Mouse (Mus musculus): ENCODE data around the gene Cep63. TPM values are rescaled to one million over a fixed set of nuclear protein-coding genes. Genes with fewer than 3 reads are reported as not detected.

Cep63 gene
- total RNA-seq (2014; fragmentation: Nextera tagmentation) (35.8 and 36.3 TPM in 2 replicates), total RNA-seq (2017) (43.3 TPM in 2 replicates)

- ATAC-seq (replicated peaks; ENCODE audit: poor library complexity, severe bottlenecking) = peak; percentile 80
Measured at GRCm38 (mm10) chr9:102625983-102626838, at the start of gene Cep63, which contains the start of gene Anapc13. Gene Cep63 (minus strand): TSS chr9:102626534. Gene Anapc13 (plus strand): TSS chr9:102626296.

GRCm38 (mm10) chr9:102675922-102676321 lies 49.6 kb upstream of the Cep63 start:
- no peak for ATAC-seq (replicated peaks; ENCODE audit: poor library complexity, severe bottlenecking)

- ATAC-seq (replicated peaks; ENCODE audit: poor library complexity, severe bottlenecking) = no peak
Measured at GRCm38 (mm10) chr9:102673381-102673780, 47.0 kb upstream of the Cep63 start.

- no peak for ATAC-seq (replicated peaks; ENCODE audit: poor library complexity, severe bottlenecking)
Measured at GRCm38 (mm10) chr9:102668906-102669305, 42.6 kb upstream of the Cep63 start.

- no peak for ATAC-seq (replicated peaks; ENCODE audit: poor library complexity, severe bottlenecking)
Measured at GRCm38 (mm10) chr9:102668115-102668514, 41.8 kb upstream of the Cep63 start.

GRCm38 (mm10) chr9:102656355-102657095 lies 30.2 kb upstream of the Cep63 start:
- no peak for ATAC-seq (replicated peaks; ENCODE audit: poor library complexity, severe bottlenecking)

GRCm38 (mm10) chr9:102651199-102651720 lies 24.9 kb upstream of the Cep63 start:
- no peak for ATAC-seq (replicated peaks; ENCODE audit: poor library complexity, severe bottlenecking)

GRCm38 (mm10) chr9:102650637-102651036 lies 24.3 kb upstream of the Cep63 start:
- ATAC-seq (replicated peaks; ENCODE audit: poor library complexity, severe bottlenecking) = no peak

- no peak for ATAC-seq (replicated peaks; ENCODE audit: poor library complexity, severe bottlenecking)
Measured at GRCm38 (mm10) chr9:102649917-102650527, 23.7 kb upstream of the Cep63 start.

GRCm38 (mm10) chr9:102647010-102647409 lies 20.7 kb upstream of the Cep63 start:
- no peak for ATAC-seq (replicated peaks; ENCODE audit: poor library complexity, severe bottlenecking)

- no peak for ATAC-seq (replicated peaks; ENCODE audit: poor library complexity, severe bottlenecking)
Measured at GRCm38 (mm10) chr9:102645119-102645695, 18.9 kb upstream of the Cep63 start.

- no peak for ATAC-seq (replicated peaks; ENCODE audit: poor library complexity, severe bottlenecking)
Measured at GRCm38 (mm10) chr9:102643486-102644101, 17.3 kb upstream of the Cep63 start.

- ATAC-seq (replicated peaks; ENCODE audit: poor library complexity, severe bottlenecking) = no peak; the same call in 1 of the 2 replicates
Measured at GRCm38 (mm10) chr9:102643071-102643485, 16.7 kb upstream of the Cep63 start.

GRCm38 (mm10) chr9:102641531-102641930 lies 15.2 kb upstream of the Cep63 start:
- ATAC-seq (replicated peaks; ENCODE audit: poor library complexity, severe bottlenecking) = no peak

GRCm38 (mm10) chr9:102639510-102639909 lies 13.2 kb upstream of the Cep63 start:
- no peak for ATAC-seq (replicated peaks; ENCODE audit: poor library complexity, severe bottlenecking)

- ATAC-seq (replicated peaks; ENCODE audit: poor library complexity, severe bottlenecking) = no peak
Measured at GRCm38 (mm10) chr9:102638963-102639362, 12.6 kb upstream of the Cep63 start.

- no peak for ATAC-seq (replicated peaks; ENCODE audit: poor library complexity, severe bottlenecking)
Measured at GRCm38 (mm10) chr9:102637115-102637514, 10.8 kb upstream of the Cep63 start.

GRCm38 (mm10) chr9:102636553-102636952 lies 10.2 kb upstream of the Cep63 start:
- peak; percentile 83 for ATAC-seq (replicated peaks; ENCODE audit: poor library complexity, severe bottlenecking)

- ATAC-seq (replicated peaks; ENCODE audit: poor library complexity, severe bottlenecking) = no peak
Measured at GRCm38 (mm10) chr9:102634453-102634852, 8.1 kb upstream of the Cep63 start.

Measured in granulocyte monocyte progenitor cell, adult 5-6 weeks (primary cell).